ENCODE assay signal across 23 mouse cellular contexts in genomic region chr11:80278054-80278453, GRCm38 (mm10). TPM values are rescaled to one million over a fixed set of nuclear protein-coding genes. Genes with fewer than 3 reads are reported as not detected.
A peak's percentile ranks its signal among the peaks of the same experiment; 100 is the strongest.
DNase-seq lines count a peak whose midpoint lies in the region; ATAC-seq and TF ChIP-seq lines count a peak whose summit lies in the region.
"Had no signal": no experiment of that assay in that cellular context is flagged by ENCODE, and none has a peak within 500 bp of the region (broad histone marks: within the 10 kb centered on the region; RNA-seq: fewer than 3 reads in every experiment).

No protein-coding gene starts in this region.

- DNase-seq in layer of hippocampus, adult 2 months (ENCODE audit: low spot score in 2 of 2): peak in 1 of 2 experiments; percentile 57
- DNase-seq in layer of hippocampus, adult 9-10 months (ENCODE audit: low spot score): no peak
- peak; percentile 78 for DNase-seq in brain, adult 2 months (ENCODE audit: low read depth, low spot score)
- DNase-seq in adrenal gland, adult (ENCODE audit: inconsistent age in 2 of 2, low spot score in 1 of 2): no peak
- DNase-seq: adrenal gland, adult 8-10 months; adrenal gland, postnatal 36 days; cerebellum, adult 11 months; cerebellum, adult 8-10 months; cerebellum, postnatal 14 days; gastrocnemius, postnatal 10 days; heart, adult 18-20 months; heart, postnatal 10 days; heart, postnatal 4 days had no signal

- H3K9me3 ChIP-seq in midbrain, embryonic 13.5 days: no peaks in the 10 kb centered on the region
- no peaks in the 10 kb centered on the region for H3K9me3 ChIP-seq in midbrain, embryonic 16.5 days (replicated peaks; ENCODE audit: control insufficient read depth, low read length, poor library complexity, severe bottlenecking)
- H3K9me3 ChIP-seq: embryonic facial prominence, embryonic 13.5 days; heart, embryonic 10.5 days; hindbrain, embryonic 12.5 days had no signal

- H3K9ac ChIP-seq in midbrain, embryonic 13.5 days (replicated peaks): 0 out of 2 replicates have a peak overlapping the region, but pooled peaks have one; percentile 14
- no peak overlapping the region for H3K9ac ChIP-seq in midbrain, embryonic 16.5 days (ENCODE audit: low read depth, low read length)
- H3K9ac ChIP-seq: embryonic facial prominence, embryonic 13.5 days; forebrain, embryonic 13.5 days; hindbrain, embryonic 12.5 days had no signal

- TF ChIP-seq CTCF in layer of hippocampus, adult 2 months (conservative IDR thresholded peaks at IDR 0.05): no peak
- TF ChIP-seq CTCF in olfactory bulb, adult 2 months (IDR thresholded peaks at IDR 0.05; ENCODE audit: insufficient read depth, low read depth, low read length): no peak

- ATAC-seq in midbrain, embryonic 13.5 days: no peak
- no peak for ATAC-seq in midbrain, embryonic 16.5 days
- ATAC-seq: forebrain, embryonic 13.5 days; hindbrain, embryonic 16.5 days; Patski had no signal

- no peaks in the 10 kb centered on the region for H3K4me1 ChIP-seq in midbrain, embryonic 13.5 days (replicated peaks)
- no peaks in the 10 kb centered on the region for H3K4me1 ChIP-seq in midbrain, embryonic 16.5 days (ENCODE audit: control insufficient read depth, insufficient read depth, low read length)
- peaks cover 7% of the 10 kb centered on the region for H3K4me1 ChIP-seq in olfactory bulb, adult 2 months (ENCODE audit: control insufficient read depth, insufficient read depth, low read length)
- H3K4me1 ChIP-seq: embryonic facial prominence, embryonic 13.5 days; forebrain, embryonic 13.5 days; heart, embryonic 10.5 days; hindbrain, embryonic 12.5 days had no signal

- no peak overlapping the region for H3K4me3 ChIP-seq in layer of hippocampus, adult 2 months
- no peak overlapping the region for H3K4me3 ChIP-seq in midbrain, embryonic 13.5 days (replicated peaks)
- H3K4me3 ChIP-seq in midbrain, embryonic 16.5 days (ENCODE audit: low read depth, low read length): no peak overlapping the region
- no peak overlapping the region for H3K4me3 ChIP-seq in olfactory bulb, adult 2 months (ENCODE audit: insufficient read depth, low read depth, low read length)
- H3K4me3 ChIP-seq: embryonic facial prominence, embryonic 13.5 days; forebrain, embryonic 13.5 days; heart, embryonic 10.5 days; hindbrain, embryonic 12.5 days had no signal

- no peaks in the 10 kb centered on the region for H3K36me3 ChIP-seq in midbrain, embryonic 13.5 days
- no peaks in the 10 kb centered on the region for H3K36me3 ChIP-seq in midbrain, embryonic 16.5 days (ENCODE audit: control insufficient read depth, insufficient read depth, low read length)
- H3K36me3 ChIP-seq: embryonic facial prominence, embryonic 13.5 days; heart, embryonic 10.5 days; hindbrain, embryonic 12.5 days had no signal

- H3K27me3 ChIP-seq in midbrain, embryonic 13.5 days: no peaks in the 10 kb centered on the region
- no peaks in the 10 kb centered on the region for H3K27me3 ChIP-seq in midbrain, embryonic 16.5 days (ENCODE audit: control insufficient read depth, insufficient read depth, low read depth, low read length)
- H3K27me3 ChIP-seq: CH12.LX; embryonic facial prominence, embryonic 13.5 days; forebrain, embryonic 13.5 days; hindbrain, embryonic 12.5 days; Patski had no signal

- H3K27ac ChIP-seq in layer of hippocampus, adult 2 months: peak overlapping the region; percentile 88
- H3K27ac ChIP-seq in midbrain, embryonic 13.5 days: no peak overlapping the region
- no peak overlapping the region for H3K27ac ChIP-seq in midbrain, embryonic 16.5 days (ENCODE audit: low read length)
- peak overlapping the region; percentile 25; the same call in 1 of the 2 replicates for H3K27ac ChIP-seq in olfactory bulb, adult 2 months (ENCODE audit: insufficient read depth, low read depth, low read length)
- H3K27ac ChIP-seq: embryonic facial prominence, embryonic 13.5 days; forebrain, embryonic 13.5 days; heart, embryonic 10.5 days; hindbrain, embryonic 12.5 days had no signal

- no peak overlapping the region for H3K4me2 ChIP-seq in midbrain, embryonic 13.5 days (replicated peaks)
- H3K4me2 ChIP-seq in midbrain, embryonic 16.5 days (ENCODE audit: low read length): no peak overlapping the region
- H3K4me2 ChIP-seq: embryonic facial prominence, embryonic 13.5 days; forebrain, embryonic 13.5 days; hindbrain, embryonic 12.5 days had no signal

- no peak for TF ChIP-seq POLR2A in olfactory bulb, adult 2 months (IDR thresholded peaks at IDR 0.05; ENCODE audit: insufficient read depth, low read depth, low read length)

- WGBS in midbrain, embryonic 13.5 days: 59% methylated on average over 2 of the region's 2 CpGs
- 48% methylated on average over 2 of the region's 2 CpGs for WGBS in midbrain, embryonic 16.5 days
- 26% methylated on average over 2 of the region's 2 CpGs for WGBS in olfactory bulb, adult 2 months

RNA-seq across cellular contexts. Expression of gene Rhbdl3, which starts 22.7 kb away (rescaled TPM):
- 10 to 100 TPM; 27.2 to 27.6 TPM for total RNA-seq in layer of hippocampus, adult 2 months (2021)
- polyA plus RNA-seq in midbrain, embryonic 13.5 days (2015; fragmentation: Nextera tagmentation; extraction: Ambion mirVana): 15.3 and 28.0 TPM in 2 replicates
- 4.7 and 5.1 TPM in 2 replicates for polyA plus RNA-seq in midbrain, embryonic 16.5 days (2015; fragmentation: Nextera tagmentation; extraction: Ambion mirVana)
- not detected in 2 replicates for polyA plus RNA-seq in olfactory bulb, adult 2 months (2012; ENCODE audit: insufficient read depth, insufficient read length, low replicate concordance, missing spikeins)

Comparison
In these comparisons a context has a peak if more than half of its experiments do, and no peak if none do; other contexts are left out.
1. H3K27ac ChIP-seq: peak in layer of hippocampus, adult 2 months (single experiment) and olfactory bulb, adult 2 months (single experiment); none in midbrain, embryonic 13.5 days (single experiment) and midbrain, embryonic 16.5 days (single experiment).